Mouse (Mus musculus): Measurements from ENCODE around the gene Ubr1. TPM values are rescaled to one million over a fixed set of nuclear protein-coding genes. Genes with fewer than 3 reads are reported as not detected.
A peak's percentile ranks its signal among the peaks of the same experiment; 100 is the strongest.
"Not testable (repeated sequence)": the region's sequence is repeated elsewhere in the genome, so short reads cannot be mapped to it uniquely, and the experiment has no call there.

The Ubr1 gene
- polyA plus RNA-seq, 2 experiments = 5.1 to 9.3 TPM

- H3K27me3 ChIP-seq (ENCODE audit: control insufficient read depth, insufficient read depth, low read length) = no peaks in the 10 kb centered on the region
- no peak for TF ChIP-seq EP300 (IDR thresholded peaks at IDR 0.05; ENCODE audit: low read depth)
- TF ChIP-seq CTCF (IDR thresholded peaks at IDR 0.05; ENCODE audit: low read depth) = no peak
- H3K27ac ChIP-seq = peak overlapping the region; percentile 82
- DNase-seq (ENCODE audit: low read depth in 3 of 3, low spot score in 3 of 3) (no peak), ATAC-seq (ENCODE audit: insufficient read depth) (no peak)
- peak overlapping the region in 1 of 2 experiments; percentile 72; a peak in 3 of 4 replicates for H3K4me3 ChIP-seq (ENCODE audit: insufficient read depth in 1 of 2, low read depth in 2 of 2, low read length in 2 of 2)
- no peaks in the 10 kb centered on the region for H3K9me3 ChIP-seq (ENCODE audit: control insufficient read depth, low read length)
- H3K36me3 ChIP-seq (replicated peaks; ENCODE audit: control insufficient read depth, insufficient read depth, low read depth) = no peaks in the 10 kb centered on the region
- H3K9ac ChIP-seq (replicated peaks) = no peak overlapping the region; the same call in 1 of the 2 replicates
- H3K4me1 ChIP-seq (replicated peaks; ENCODE audit: control insufficient read depth in 2 of 2, insufficient read depth in 2 of 2, low read length in 1 of 2) = peaks cover 15 to 16% of the 10 kb centered on the region in 2 experiments
- 81% methylated on average over 8 of the region's 8 CpGs for WGBS (ENCODE audit: insufficient replicate concordance)
- H3K4me2 ChIP-seq (ENCODE audit: low read depth) = peak overlapping the region; percentile 85
Observed at GRCm38 (mm10) chr2:120977926-120978692, 7.6 kb upstream of the Ubr1 start.

- DNase-seq (ENCODE audit: low read depth in 3 of 3, low spot score in 3 of 3) = peak; percentile 53 to 71 (median 67)
- Histone ChIP-seq H3K9ac (replicated peaks) (peak within 1 kb of the TSS; percentile 82), H3K4me3 (ENCODE audit: insufficient read depth in 1 of 2, low read depth in 2 of 2, low read length in 2 of 2) (peak within 1 kb of the TSS; percentile 72 to 74), H3K27me3 (ENCODE audit: control insufficient read depth, insufficient read depth, low read length) (no peaks in the 10 kb centered on the region), H3K36me3 (replicated peaks; ENCODE audit: control insufficient read depth, insufficient read depth, low read depth) (no peaks in the 10 kb centered on the region), H3K4me2 (ENCODE audit: low read depth) (peak within 1 kb of the TSS; percentile 85), H3K9me3 (ENCODE audit: control insufficient read depth, low read length) (no peaks in the 10 kb centered on the region), H3K4me1 (replicated peaks; ENCODE audit: control insufficient read depth in 2 of 2, insufficient read depth in 2 of 2, low read length in 1 of 2) (peaks cover 18 to 19% of the 10 kb centered on the region in 2 experiments), H3K27ac (peak within 1 kb of the TSS; percentile 82)
- peak; percentile 80 for ATAC-seq (ENCODE audit: insufficient read depth)
- 2% methylated on average over 71 of the region's 71 CpGs for WGBS (ENCODE audit: insufficient replicate concordance)
- TF ChIP-seq CTCF (IDR thresholded peaks at IDR 0.05; ENCODE audit: low read depth) (peak; percentile 53), EP300 (IDR thresholded peaks at IDR 0.05; ENCODE audit: low read depth) (peak; percentile 60)
Observed at GRCm38 (mm10) chr2:120976990-120977925, 6.7 kb upstream of the Ubr1 start, which contains the start of gene Tmem62. Gene Tmem62, plus strand, starts transcription at chr2:120977017.

GRCm38 (mm10) chr2:120976308-120976707 lies 5.8 kb upstream of the Ubr1 start:
- no peak for ATAC-seq (ENCODE audit: insufficient read depth)
- Histone ChIP-seq H3K36me3 (replicated peaks; ENCODE audit: control insufficient read depth, insufficient read depth, low read depth) (no peaks in the 10 kb centered on the region), H3K4me3 (ENCODE audit: insufficient read depth in 1 of 2, low read depth in 2 of 2, low read length in 2 of 2) (peak overlapping the region; percentile 72 to 74), H3K9me3 (ENCODE audit: control insufficient read depth, low read length) (no peaks in the 10 kb centered on the region), H3K27me3 (ENCODE audit: control insufficient read depth, insufficient read depth, low read length) (no peaks in the 10 kb centered on the region), H3K4me2 (ENCODE audit: low read depth) (peak overlapping the region; percentile 85), H3K4me1 (replicated peaks; ENCODE audit: control insufficient read depth in 2 of 2, insufficient read depth in 2 of 2, low read length in 1 of 2) (peaks cover 18 to 22% of the 10 kb centered on the region in 2 experiments), H3K27ac (peak overlapping the region; percentile 28; the same call in 1 of the 2 replicates), H3K9ac (replicated peaks) (peak overlapping the region; percentile 61)
- DNase-seq (ENCODE audit: low read depth in 3 of 3, low spot score in 3 of 3) = peak; percentile 32 to 59 (median 45)
- TF ChIP-seq CTCF (IDR thresholded peaks at IDR 0.05; ENCODE audit: low read depth) (peak; percentile 61), EP300 (IDR thresholded peaks at IDR 0.05; ENCODE audit: low read depth) (no peak)
- 39% methylated on average over 4 of the region's 4 CpGs for WGBS (ENCODE audit: insufficient replicate concordance)

DNA sequence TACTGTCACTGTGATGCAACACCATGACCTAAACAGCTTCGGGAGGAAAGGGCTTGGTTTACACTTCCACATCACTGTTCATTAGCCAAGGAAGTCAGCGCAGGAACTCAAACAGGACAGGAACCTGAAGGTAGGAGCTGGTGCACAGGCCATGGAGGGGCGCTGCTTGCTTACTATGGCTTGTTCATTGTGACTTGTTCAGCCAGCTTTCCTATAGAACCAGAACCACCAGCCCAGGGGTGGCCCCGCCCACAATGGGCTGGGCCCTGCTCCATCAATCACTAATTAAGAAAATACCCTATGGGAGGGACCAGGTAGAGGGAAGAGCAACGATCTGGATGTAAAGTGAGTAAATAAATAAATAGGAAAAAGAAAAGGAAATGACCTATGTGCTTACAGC lies 2.4 kb upstream of the Ubr1 start:
- Histone ChIP-seq H3K9ac (replicated peaks) (peak overlapping the region; percentile 35), H3K4me1 (replicated peaks; ENCODE audit: control insufficient read depth in 2 of 2, insufficient read depth in 2 of 2, low read length in 1 of 2) (peaks cover 20 to 24% of the 10 kb centered on the region in 2 experiments), H3K36me3 (replicated peaks; ENCODE audit: control insufficient read depth, insufficient read depth, low read depth) (no peaks in the 10 kb centered on the region), H3K4me3 (ENCODE audit: insufficient read depth in 1 of 2, low read depth in 2 of 2, low read length in 2 of 2) (peak overlapping the region; percentile 22 to 40; a peak in 2 of 4 replicates), H3K9me3 (ENCODE audit: control insufficient read depth, low read length) (no peaks in the 10 kb centered on the region), H3K4me2 (ENCODE audit: low read depth) (peak overlapping the region; percentile 67), H3K27me3 (ENCODE audit: control insufficient read depth, insufficient read depth, low read length) (no peaks in the 10 kb centered on the region), H3K27ac (0 out of 2 replicates have a peak overlapping the region, but pooled peaks have one; percentile 9)
- ATAC-seq (ENCODE audit: insufficient read depth) (peak; percentile 15; the same call in 1 of the 2 replicates), DNase-seq (ENCODE audit: low read depth in 3 of 3, low spot score in 3 of 3) (peak in 1 of 3 experiments; percentile 58)
- 11% methylated on average over 5 of the region's 5 CpGs for whole genome bisulfite sequencing (ENCODE audit: insufficient replicate concordance)
- TF ChIP-seq EP300 (IDR thresholded peaks at IDR 0.05; ENCODE audit: low read depth) (no peak), CTCF (IDR thresholded peaks at IDR 0.05; ENCODE audit: low read depth) (peak; percentile 47)

GRCm38 (mm10) chr2:120972257-120972656 lies 1.7 kb upstream of the Ubr1 start:
- ATAC-seq (ENCODE audit: insufficient read depth); H3K27me3 ChIP-seq (ENCODE audit: control insufficient read depth, insufficient read depth, low read length); H3K36me3 ChIP-seq (replicated peaks; ENCODE audit: control insufficient read depth, insufficient read depth, low read depth); H3K27ac ChIP-seq; H3K9ac ChIP-seq (replicated peaks); H3K9me3 ChIP-seq (ENCODE audit: control insufficient read depth, low read length); DNase-seq (ENCODE audit: low read depth in 3 of 3, low spot score in 3 of 3); H3K4me2 ChIP-seq (ENCODE audit: low read depth); H3K4me3 ChIP-seq (ENCODE audit: insufficient read depth in 1 of 2, low read depth in 2 of 2, low read length in 2 of 2): not testable (repeated sequence)
- peaks cover 16 to 22% of the 10 kb centered on the region in 2 experiments for H3K4me1 ChIP-seq (replicated peaks; ENCODE audit: control insufficient read depth in 2 of 2, insufficient read depth in 2 of 2, low read length in 1 of 2)
- WGBS (ENCODE audit: insufficient replicate concordance) = 82% methylated on average over 8 of the region's 8 CpGs

Data from liver, embryonic 14.5 days (tissue).